Mouse (Mus musculus) C2C12 (cell line): ENCODE measurements at regions not wholly inside any gene's neighbourhood (a gene's known extent, or its start where the extent isn't known, plus 50 kb on each side); places are given as distances from the start of the nearest gene placed in this dataset.

Experiments used
- H3K27me3 ChIP-seq: one replicate; pipeline ENCODE4 v1.6.1; 2011; ENCODE audit not compliant: control insufficient read depth, insufficient read depth, insufficient read length
- H3K36me3 ChIP-seq: one replicate; pipeline ENCODE4 v1.6.1; 2011; ENCODE audit not compliant: control insufficient read depth, insufficient read depth
- H3K4me3 ChIP-seq: one replicate; pipeline ENCODE4 v1.5.1; 2011; ENCODE audit warnings: mild to moderate bottlenecking, control low read depth; ENCODE audit not compliant: poor library complexity, insufficient read depth, severe bottlenecking
- H3K79me2 ChIP-seq: one replicate; pipeline ENCODE4 v1.6.1; 2011; ENCODE audit not compliant: control insufficient read depth, insufficient read depth
- H3K79me3 ChIP-seq: one replicate; pipeline ENCODE4 v1.6.1; 2011; ENCODE audit warnings: low read depth, control low read depth
- H3ac ChIP-seq: one replicate; pipeline ENCODE3; 2011; ENCODE audit warnings: low read depth; ENCODE audit not compliant: control insufficient read depth, insufficient read length
- CEBPB ChIP-seq: IDR thresholded peaks from one replicate; pipeline ENCODE4 v1.6.1; 2011; ENCODE audit warnings: low read depth, mild to moderate bottlenecking, control low read depth, moderate library complexity
- CTCF ChIP-seq: IDR thresholded peaks from one replicate; pipeline ENCODE4 v1.5.1; 2011; ENCODE audit not compliant: control insufficient read depth, insufficient read depth, insufficient read length
- FOSL1 ChIP-seq: IDR thresholded peaks from one replicate; pipeline ENCODE4 v1.8.0; 2011; ENCODE audit warnings: mild to moderate bottlenecking, low read length; ENCODE audit not compliant: poor library complexity, insufficient read depth, severe bottlenecking
- MAX ChIP-seq: IDR thresholded peaks from one replicate; pipeline ENCODE4 v1.6.1; 2011; ENCODE audit warnings: mild to moderate bottlenecking, control low read depth
- MYOD1 ChIP-seq: IDR thresholded peaks from one replicate; pipeline ENCODE4 v1.6.1; 2011; ENCODE audit warnings: low read depth; ENCODE audit not compliant: control insufficient read depth, insufficient read length
- MYOG ChIP-seq: IDR thresholded peaks from one replicate; pipeline ENCODE4 v1.6.1; 2011; ENCODE audit not compliant: control insufficient read depth, insufficient read length; ENCODE audit errors: extremely low read depth
- USF1 ChIP-seq: IDR thresholded peaks from one replicate; pipeline ENCODE4 v1.6.1; 2011; ENCODE audit warnings: low read depth, mild to moderate bottlenecking, control low read depth, moderate library complexity

GRCm38 (mm10) chr2:50425151-50425550 lies 128.6 kb upstream of the Mmadhc start:
- Histone ChIP-seq H3K27me3 (no peaks in the 10 kb centered on the region), H3K36me3 (no peaks in the 10 kb centered on the region), H3K4me3 (no peak overlapping the region), H3K79me2 (no peaks in the 10 kb centered on the region), H3K79me3 (no peaks in the 10 kb centered on the region), H3ac (no peak overlapping the region)
- TF ChIP-seq MAX (no peak), CEBPB (no peak), CTCF (no peak), USF1 (no peak), MYOG (no peak), FOSL1 (no peak), MYOD1 (no peak)

DNA sequence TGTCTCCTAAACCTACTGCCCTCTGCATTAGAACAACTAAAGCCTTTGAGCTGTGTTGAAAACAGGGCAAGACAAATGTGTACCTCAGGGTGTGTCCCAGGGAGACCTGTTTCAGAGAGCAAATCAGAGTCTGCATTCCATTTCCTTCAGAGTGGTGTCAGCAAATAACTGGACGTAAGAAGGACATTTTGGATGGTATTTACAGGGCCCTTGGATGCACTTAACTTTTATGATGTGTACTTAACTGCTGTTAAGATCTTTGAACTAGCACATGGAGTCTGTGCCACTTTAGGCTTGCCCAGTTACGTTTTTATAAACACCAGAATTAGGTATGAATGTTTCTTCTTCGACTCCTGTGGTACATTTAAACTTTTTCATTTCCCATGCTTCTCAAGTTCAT lies 123.0 kb upstream of the Mmadhc start:
- H3K4me3 ChIP-seq = no peak overlapping the region
- H3K27me3 ChIP-seq = no peaks in the 10 kb centered on the region
- H3ac ChIP-seq = no peak overlapping the region
- no peak for TF ChIP-seq MYOG
- TF ChIP-seq MYOD1 = no peak
- TF ChIP-seq USF1 = no peak
- TF ChIP-seq MAX = no peak
- TF ChIP-seq FOSL1 = no peak
- TF ChIP-seq CEBPB = no peak
- no peak for TF ChIP-seq CTCF
- no peaks in the 10 kb centered on the region for H3K79me2 ChIP-seq
- H3K36me3 ChIP-seq = no peaks in the 10 kb centered on the region
- H3K79me3 ChIP-seq = no peaks in the 10 kb centered on the region

GRCm38 (mm10) chr2:50417643-50418042 lies 121.0 kb upstream of the Mmadhc start:
- Histone ChIP-seq H3K4me3 (no peak overlapping the region), H3K27me3 (no peaks in the 10 kb centered on the region), H3K36me3 (no peaks in the 10 kb centered on the region), H3ac (no peak overlapping the region), H3K79me2 (no peaks in the 10 kb centered on the region), H3K79me3 (no peaks in the 10 kb centered on the region)
- TF ChIP-seq MAX (no peak), CTCF (no peak), MYOG (no peak), CEBPB (no peak), MYOD1 (no peak), USF1 (no peak), FOSL1 (no peak)

DNA sequence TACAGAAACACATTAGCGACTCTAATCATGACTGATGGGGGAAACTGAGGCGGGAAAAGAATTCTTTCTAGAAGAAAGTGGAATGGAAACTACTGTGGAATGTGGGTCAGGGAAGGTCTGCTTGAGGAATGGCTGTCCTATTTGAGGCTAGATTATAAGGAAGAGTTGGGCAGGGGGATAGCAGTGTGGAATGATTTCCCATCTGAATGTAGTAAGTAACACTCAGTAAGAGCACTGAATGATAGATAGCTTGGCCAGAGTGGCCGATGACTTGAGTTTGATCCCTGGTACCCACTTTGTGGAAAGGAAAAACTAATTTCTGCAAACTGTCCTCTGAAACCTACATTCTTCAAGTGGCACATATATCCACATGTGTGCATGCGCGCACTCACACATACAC lies 120.5 kb upstream of the Mmadhc start:
- Histone ChIP-seq H3K27me3 (no peaks in the 10 kb centered on the region), H3K79me2 (no peaks in the 10 kb centered on the region), H3K79me3 (no peaks in the 10 kb centered on the region), H3ac (no peak overlapping the region), H3K36me3 (no peaks in the 10 kb centered on the region), H3K4me3 (no peak overlapping the region)
- TF ChIP-seq MYOG (no peak), CTCF (no peak), CEBPB (no peak), MAX (no peak), USF1 (no peak), FOSL1 (no peak), MYOD1 (no peak)

GRCm38 (mm10) chr2:50416056-50416455 lies 119.5 kb upstream of the Mmadhc start:
- H3K79me3 ChIP-seq = no peaks in the 10 kb centered on the region
- H3ac ChIP-seq = no peak overlapping the region
- no peaks in the 10 kb centered on the region for H3K79me2 ChIP-seq
- no peak for TF ChIP-seq MYOD1
- TF ChIP-seq MYOG = no peak
- no peak for TF ChIP-seq CTCF
- no peak for TF ChIP-seq FOSL1
- no peak for TF ChIP-seq MAX
- no peak for TF ChIP-seq CEBPB
- no peak for TF ChIP-seq USF1
- H3K36me3 ChIP-seq = no peaks in the 10 kb centered on the region
- H3K27me3 ChIP-seq = no peaks in the 10 kb centered on the region
- no peak overlapping the region for H3K4me3 ChIP-seq

- no peaks in the 10 kb centered on the region for H3K79me3 ChIP-seq
- TF ChIP-seq CTCF = no peak
- TF ChIP-seq FOSL1 = no peak
- H3K27me3 ChIP-seq = no peaks in the 10 kb centered on the region
- H3K4me3 ChIP-seq = no peak overlapping the region
- H3ac ChIP-seq = no peak overlapping the region
- H3K36me3 ChIP-seq = no peaks in the 10 kb centered on the region
- H3K79me2 ChIP-seq = no peaks in the 10 kb centered on the region
Measured at GRCm38 (mm10) chr2:50405932-50406331, 109.3 kb upstream of the Mmadhc start.
